Mouse (Mus musculus) midbrain, embryonic 11.5 days (tissue): ENCODE results near the gene Slc11a2. TPM values are rescaled to one million over a fixed set of nuclear protein-coding genes. Genes with fewer than 3 reads are reported as not detected.
A peak's percentile ranks its signal among the peaks of the same experiment; 100 is the strongest.

ENCODE experiments used
- ATAC-seq: fragments of 200-750 bp; cut with Nextera tagmentation; 2 replicates; pipeline ENCODE4 v1.8.0; 2017; ENCODE audit warnings: moderate TSS enrichment, moderate library complexity; ENCODE audit not compliant: low FRiP score
- DNase-seq: peaks from one replicate; pipeline ENCODE4 v3.0.0; 2015; ENCODE audit warnings: low spot score; ENCODE audit errors: missing footprints
- H3K27ac ChIP-seq: fragments of 300-500 bp; sonication (generic); 2 replicates; pipeline ENCODE4 v1.5.1; 2014; ENCODE audit warnings: low read depth, low read length
- H3K27me3 ChIP-seq: fragments of 300-500 bp; sonication (generic); 2 replicates; pipeline ENCODE4 v1.6.1; 2014; ENCODE audit warnings: mild to moderate bottlenecking, low read length, moderate library complexity, mixed read lengths; ENCODE audit not compliant: control insufficient read depth, insufficient read depth
- H3K36me3 ChIP-seq: fragments of 300-500 bp; sonication (generic); 2 replicates; pipeline ENCODE4 v1.6.1; 2014; ENCODE audit warnings: mild to moderate bottlenecking, low read length, moderate library complexity, mixed read lengths; ENCODE audit not compliant: control insufficient read depth, insufficient read depth
- H3K4me1 ChIP-seq: fragments of 300-500 bp; sonication (generic); 2 replicates; pipeline ENCODE4 v1.6.1; 2014; ENCODE audit warnings: low read length; ENCODE audit not compliant: control insufficient read depth, insufficient read depth
- H3K4me2 ChIP-seq: fragments of 300-500 bp; sonication (generic); 2 replicates; pipeline ENCODE4 v1.6.1; 2014; ENCODE audit warnings: mild to moderate bottlenecking, moderate library complexity
- H3K4me3 ChIP-seq: fragments of 300-500 bp; sonication (generic); 2 replicates; pipeline ENCODE4 v1.5.1; 2014; ENCODE audit warnings: low read depth, low read length
- H3K9ac ChIP-seq: fragments of 300-500 bp; sonication (generic); 2 replicates; pipeline ENCODE4 v1.6.1; 2014; ENCODE audit warnings: low read length
- H3K9me3 ChIP-seq: fragments of 300-500 bp; sonication (generic); 2 replicates; pipeline ENCODE4 v1.6.1; 2016; ENCODE audit warnings: low read length; ENCODE audit not compliant: control insufficient read depth
- WGBS: fragments of 180-500 bp; shearing (Covaris S2); extraction: QIAGEN DNeasy Blood & Tissue Kit; methylation state at CpG from one replicate; pipeline ENCODE4 v1.1.7; 2014; 5-methylcytosine and 5-hydroxymethylcytosine counted together
- polyA plus RNA-seq: library from polyadenylated mRNA; unstranded; fragments of >200 nt; fragmentation: Nextera tagmentation; extraction: Ambion mirVana; gene quantifications from 2 replicates; pipeline ENCODE4 v1.2.1, GENCODE M21; 2014

Gene Slc11a2
- polyA plus RNA-seq, 1 experiment from 2014 or later, result 22.2 TPM

DNA sequence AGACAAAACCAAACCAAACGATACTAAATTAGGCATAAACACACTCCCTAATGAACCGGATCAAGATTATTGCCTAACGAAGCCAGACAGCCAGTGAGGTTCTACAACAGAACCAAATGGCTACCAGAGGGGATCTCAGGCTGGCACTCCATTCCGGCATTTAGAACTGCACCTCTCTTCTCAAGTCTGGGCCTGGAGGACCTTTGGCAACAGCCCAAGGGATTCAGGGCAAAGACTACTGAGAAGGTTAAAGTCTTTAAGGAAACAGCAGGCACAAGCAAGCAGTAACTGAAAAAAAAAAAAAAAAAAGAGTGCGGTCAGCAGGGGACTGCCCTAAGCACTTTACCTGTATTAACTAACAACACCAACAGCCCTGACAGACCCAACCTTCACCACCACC lies 37.2 kb upstream of the Slc11a2 start:
- Histone ChIP-seq H3K27ac (no peak overlapping the region), H3K9ac (no peak overlapping the region), H3K36me3 (no peaks in the 10 kb centered on the region), H3K27me3 (no peaks in the 10 kb centered on the region), H3K4me3 (no peak overlapping the region), H3K4me1 (no peaks in the 10 kb centered on the region), H3K4me2 (no peak overlapping the region), H3K9me3 (no peaks in the 10 kb centered on the region)
- DNase-seq (no peak), ATAC-seq (no peak)
- WGBS, result 86% methylated on average over 4 of the region's 5 CpGs

DNA sequence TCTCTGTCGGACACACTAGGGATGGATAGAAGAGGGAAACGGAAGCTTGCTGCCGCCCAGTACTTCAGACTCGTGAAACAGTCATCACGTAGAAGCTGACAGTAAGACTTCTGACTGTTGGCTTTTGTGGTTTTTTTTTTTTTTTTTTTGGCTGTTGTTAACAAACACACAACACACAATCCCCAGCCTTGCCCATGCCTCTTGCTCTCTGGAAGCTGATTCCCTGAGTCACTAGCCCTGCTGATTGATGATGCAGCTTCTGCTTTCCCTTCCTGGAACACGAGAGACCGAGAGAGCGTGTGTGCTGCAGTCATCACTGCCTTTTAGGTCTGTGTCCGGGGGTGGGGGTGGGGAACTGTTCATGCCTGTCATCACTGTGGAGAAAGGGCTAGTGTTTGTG lies 36.8 kb upstream of the Slc11a2 start:
- no peak for DNase-seq
- WGBS, result 84% methylated on average over 9 of the region's 9 CpGs
- no peaks in the 10 kb centered on the region for H3K4me1 ChIP-seq
- no peak overlapping the region for H3K4me2 ChIP-seq
- ATAC-seq, result no peak
- H3K4me3 ChIP-seq, result no peak overlapping the region
- H3K36me3 ChIP-seq, result no peaks in the 10 kb centered on the region
- no peak overlapping the region for H3K9ac ChIP-seq
- no peaks in the 10 kb centered on the region for H3K9me3 ChIP-seq
- no peaks in the 10 kb centered on the region for H3K27me3 ChIP-seq
- no peak overlapping the region for H3K27ac ChIP-seq

DNA sequence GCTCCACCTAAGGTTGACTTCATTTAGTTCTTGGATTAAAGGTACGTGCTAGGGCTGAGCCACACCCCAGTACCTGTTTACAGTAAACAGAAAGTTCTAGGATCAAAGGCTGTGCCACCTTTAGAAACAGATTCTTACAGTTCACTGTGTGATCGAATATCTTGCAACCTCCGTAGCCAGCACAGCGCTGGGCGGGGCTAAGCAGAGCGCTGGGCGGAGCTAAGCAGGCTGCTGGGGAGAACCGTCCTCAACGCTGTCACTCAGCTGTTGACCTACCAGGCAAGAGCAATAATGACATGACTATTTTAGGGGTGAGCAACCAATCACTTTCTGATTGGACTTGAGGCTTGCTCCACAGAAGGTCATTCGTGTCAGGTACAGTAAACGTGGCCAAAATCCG lies 36.1 kb upstream of the Slc11a2 start:
- no peaks in the 10 kb centered on the region for H3K9me3 ChIP-seq
- no peaks in the 10 kb centered on the region for H3K4me1 ChIP-seq
- DNase-seq (no peak), ATAC-seq (0 out of 2 replicates have a peak, but pooled peaks have one; percentile 33)
- H3K4me2 ChIP-seq, result peak overlapping the region; percentile 3; the same call in 1 of the 2 replicates
- H3K27me3 ChIP-seq, result no peaks in the 10 kb centered on the region
- H3K36me3 ChIP-seq, result no peaks in the 10 kb centered on the region
- no peak overlapping the region for H3K9ac ChIP-seq
- no peak overlapping the region for H3K27ac ChIP-seq
- H3K4me3 ChIP-seq, result no peak overlapping the region
- WGBS, result 11% methylated on average over 12 of the region's 12 CpGs

DNA sequence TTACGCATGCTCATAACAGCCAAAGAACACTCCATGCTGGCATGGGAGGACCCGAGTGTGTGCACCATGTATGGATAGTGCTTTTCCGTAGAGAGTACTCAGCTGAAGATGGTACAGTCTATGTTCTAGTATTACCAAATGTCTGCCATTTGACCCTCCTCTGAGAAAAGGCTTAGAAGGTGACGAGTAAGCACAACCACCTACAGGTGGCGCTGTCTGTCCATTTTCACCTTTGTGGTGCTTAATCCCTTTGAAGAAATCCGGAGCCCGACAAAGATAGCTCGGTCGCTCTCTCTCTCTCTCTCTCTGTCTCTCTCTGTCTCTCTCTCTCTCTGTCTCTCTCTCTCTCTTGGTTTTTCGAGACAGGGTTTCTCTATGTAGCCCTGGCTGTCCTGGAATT lies 33.2 kb upstream of the Slc11a2 start:
- peak; percentile 89 for DNase-seq
- Histone ChIP-seq H3K4me3 (no peak overlapping the region), H3K4me1 (no peaks in the 10 kb centered on the region), H3K36me3 (no peaks in the 10 kb centered on the region), H3K9me3 (no peaks in the 10 kb centered on the region), H3K4me2 (no peak overlapping the region), H3K9ac (no peak overlapping the region), H3K27ac (no peak overlapping the region), H3K27me3 (no peaks in the 10 kb centered on the region)
- ATAC-seq, result no peak
- WGBS, result 45% methylated on average over 10 of the region's 10 CpGs

DNA sequence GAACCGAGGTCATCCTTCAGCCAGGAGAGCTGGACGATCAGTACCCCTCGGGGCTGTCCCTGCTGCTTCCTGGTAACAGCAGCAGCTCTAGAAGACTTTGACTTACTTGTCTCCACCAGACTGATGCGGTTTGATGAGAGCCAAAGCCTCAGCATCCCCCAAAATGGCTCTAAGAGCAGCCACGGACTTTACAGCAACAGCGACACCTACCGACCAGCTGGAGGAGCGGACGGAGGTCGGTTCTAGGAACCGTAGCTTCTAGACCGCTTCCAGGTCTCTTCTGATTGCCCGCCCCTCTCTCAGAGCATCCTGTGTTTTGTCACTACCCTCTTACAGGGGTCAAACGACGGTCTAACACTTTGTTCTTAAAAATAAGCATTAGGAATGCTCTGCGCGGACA lies 32.5 kb upstream of the Slc11a2 start:
- Histone ChIP-seq H3K4me1 (no peaks in the 10 kb centered on the region), H3K27ac (no peak overlapping the region), H3K4me3 (no peak overlapping the region), H3K4me2 (no peak overlapping the region), H3K36me3 (no peaks in the 10 kb centered on the region), H3K9ac (no peak overlapping the region), H3K27me3 (no peaks in the 10 kb centered on the region), H3K9me3 (no peaks in the 10 kb centered on the region)
- ATAC-seq (peak; percentile 35; the same call in 1 of the 2 replicates), DNase-seq (peak; percentile 97)
- 8% methylated on average over 17 of the region's 17 CpGs for WGBS

DNA sequence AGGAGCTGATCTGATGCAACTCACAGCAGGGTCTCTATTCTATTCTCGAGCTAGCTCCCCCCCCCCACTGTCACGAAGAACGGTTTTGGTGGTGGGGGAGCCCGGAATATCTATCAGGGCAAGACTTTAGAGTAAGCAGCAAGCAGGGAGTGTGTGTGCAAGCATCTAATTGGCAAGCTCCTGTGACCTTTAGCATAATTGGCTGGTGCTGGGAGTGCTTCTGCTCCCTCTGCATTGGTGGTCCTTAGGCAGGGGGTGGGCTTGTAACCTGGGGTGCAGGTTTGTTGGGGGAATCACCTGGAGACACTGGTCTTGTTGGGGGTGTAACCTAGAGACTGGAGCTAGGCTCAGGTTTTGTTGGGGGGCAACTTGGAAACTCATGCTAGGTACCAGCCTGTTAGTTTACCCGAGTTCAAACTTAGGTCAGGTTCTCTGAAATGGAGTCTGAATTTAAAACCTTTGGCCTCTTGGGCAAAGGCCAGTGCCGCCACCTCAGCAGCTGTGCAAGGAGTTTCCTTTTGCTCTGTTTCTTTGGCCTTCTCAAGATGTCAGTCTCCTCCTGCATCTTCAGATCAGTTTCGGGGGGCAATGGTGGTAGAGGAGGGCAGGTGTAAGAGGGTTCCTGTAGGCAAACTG lies 31.6 kb upstream of the Slc11a2 start:
- Histone ChIP-seq H3K27me3 (no peaks in the 10 kb centered on the region), H3K9ac (no peak overlapping the region), H3K36me3 (no peaks in the 10 kb centered on the region), H3K4me2 (no peak overlapping the region), H3K4me1 (no peaks in the 10 kb centered on the region), H3K4me3 (no peak overlapping the region), H3K27ac (no peak overlapping the region), H3K9me3 (no peaks in the 10 kb centered on the region)
- DNase-seq (no peak), ATAC-seq (no peak)
- 60% methylated on average over 7 of the region's 7 CpGs for WGBS

DNA sequence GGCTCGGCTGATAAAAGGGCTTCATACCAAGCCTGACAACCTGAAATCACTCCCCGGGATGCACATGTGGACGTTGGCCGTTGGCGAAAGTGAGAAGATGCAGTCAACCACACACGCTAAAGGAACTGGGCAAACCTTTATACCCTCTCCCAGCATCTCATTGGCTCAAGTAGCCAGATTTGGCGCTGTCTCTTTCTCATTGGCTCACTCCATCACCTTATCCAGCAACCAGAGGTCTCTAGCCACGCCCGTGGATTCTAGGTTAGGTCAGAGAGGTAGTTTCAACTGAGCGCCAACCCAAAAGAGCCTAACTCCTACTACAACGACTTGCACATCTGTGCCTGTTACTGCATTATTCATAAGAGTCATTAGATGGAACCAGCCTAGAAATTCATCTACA lies 27.6 kb upstream of the Slc11a2 start:
- DNase-seq (no peak), ATAC-seq (no peak)
- H3K4me2 ChIP-seq, result no peak overlapping the region
- no peaks in the 10 kb centered on the region for H3K4me1 ChIP-seq
- H3K27me3 ChIP-seq, result no peaks in the 10 kb centered on the region
- WGBS, result 83% methylated on average over 11 of the region's 11 CpGs
- no peak overlapping the region for H3K9ac ChIP-seq
- H3K36me3 ChIP-seq, result no peaks in the 10 kb centered on the region
- H3K9me3 ChIP-seq, result no peaks in the 10 kb centered on the region
- H3K4me3 ChIP-seq, result no peak overlapping the region
- H3K27ac ChIP-seq, result no peak overlapping the region

DNA sequence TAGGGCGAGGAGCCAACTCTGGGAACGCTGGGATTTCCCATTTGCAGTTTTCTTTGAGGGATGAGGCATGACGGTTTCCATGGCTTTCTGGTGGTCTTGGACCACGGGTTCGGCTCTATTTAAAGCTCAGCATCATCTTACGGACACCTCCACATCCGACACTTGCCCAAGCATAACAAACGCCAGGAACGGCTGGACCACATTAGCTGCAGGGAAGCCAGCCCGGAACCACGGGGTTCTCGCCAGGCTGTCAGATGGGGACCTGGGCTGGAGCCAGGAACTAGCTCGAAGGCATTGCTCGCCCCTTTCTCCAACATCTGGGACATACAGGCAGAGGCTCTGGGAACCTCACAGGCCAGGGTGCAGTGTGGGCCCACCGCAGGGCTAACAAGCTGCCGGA lies 26.4 kb upstream of the Slc11a2 start:
- Histone ChIP-seq H3K4me3 (no peak overlapping the region), H3K4me1 (no peaks in the 10 kb centered on the region), H3K27me3 (no peaks in the 10 kb centered on the region), H3K4me2 (no peak overlapping the region), H3K9me3 (no peaks in the 10 kb centered on the region), H3K36me3 (no peaks in the 10 kb centered on the region), H3K9ac (no peak overlapping the region), H3K27ac (no peak overlapping the region)
- ATAC-seq (no peak), DNase-seq (no peak)
- 82% methylated on average over 16 of the region's 16 CpGs for WGBS

DNA sequence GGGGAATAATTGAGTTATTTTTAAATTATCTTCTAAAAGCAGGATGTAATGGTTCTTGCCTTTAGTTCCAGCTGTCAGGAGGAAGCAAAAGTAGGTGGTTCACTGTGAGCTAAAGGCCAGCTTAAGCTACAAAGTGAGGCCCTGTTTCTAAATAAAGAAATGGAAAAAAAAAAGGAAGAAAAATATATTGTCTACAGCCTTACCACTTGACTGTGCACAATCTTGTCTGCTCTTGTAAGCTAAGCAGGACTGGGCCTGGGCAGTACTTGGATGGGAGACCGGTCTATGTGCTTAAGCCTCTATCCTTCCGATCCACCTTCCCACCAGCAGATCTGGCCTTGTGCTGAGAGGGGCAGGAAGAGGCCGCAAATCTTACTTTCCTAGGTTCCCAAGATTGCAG lies 24.6 kb upstream of the Slc11a2 start:
- Histone ChIP-seq H3K9me3 (no peaks in the 10 kb centered on the region), H3K36me3 (no peaks in the 10 kb centered on the region), H3K27me3 (no peaks in the 10 kb centered on the region), H3K4me1 (no peaks in the 10 kb centered on the region), H3K4me3 (no peak overlapping the region), H3K9ac (no peak overlapping the region), H3K27ac (no peak overlapping the region), H3K4me2 (no peak overlapping the region)
- ATAC-seq, result no peak
- no peak for DNase-seq
- 97% methylated on average over 3 of the region's 3 CpGs for WGBS
